9 mouse cellular contexts compared by ENCODE assay signal in genomic region chr1:93685401-93686244, GRCm38 (mm10). TPM values are rescaled to one million over a fixed set of nuclear protein-coding genes. Genes with fewer than 3 reads are reported as not detected.
A peak's percentile ranks its signal among the peaks of the same experiment; 100 is the strongest.
DNase-seq lines count a peak whose midpoint lies in the region; ATAC-seq and TF ChIP-seq lines count a peak whose summit lies in the region.
"Had no signal": no experiment of that assay in that cellular context is flagged by ENCODE, and none has a peak within 500 bp of the region (broad histone marks: within the 10 kb centered on the region; RNA-seq: fewer than 3 reads in every experiment).

Gene Bok (plus strand): TSS chr1:93685660.

- no peak for TF ChIP-seq EP300 in heart, adult 2 months (IDR thresholded peaks at IDR 0.05; ENCODE audit: insufficient read depth, low read depth, low read length)
- no peak for TF ChIP-seq EP300 in stomach, postnatal 0 days (optimal IDR thresholded peaks at IDR 0.05)

- peak; percentile 30; the same call in 1 of the 2 replicates for ATAC-seq in embryonic facial prominence, embryonic 12.5 days (ENCODE audit: insufficient number of reproducible peaks, insufficient read depth, low FRiP score, low TSS enrichment)
- ATAC-seq in limb, embryonic 14.5 days (ENCODE audit: low FRiP score, low read depth), result peak; percentile 45
- ATAC-seq in midbrain, embryonic 15.5 days (replicated peaks), result peak; percentile 46
- peak; percentile 39 for ATAC-seq in stomach, postnatal 0 days (ENCODE audit: low FRiP score, low TSS enrichment)

- DNase-seq in thymus, postnatal 0 days (ENCODE audit: low spot score), result no peak
- no peak for DNase-seq in thymus, adult 18-20 months
- DNase-seq in heart, adult 2 months, result peak; percentile 86 to 88
- peak; percentile 85 for DNase-seq in kidney, adult 18-20 months
- peak; percentile 76 for DNase-seq in limb, embryonic 14.5 days (ENCODE audit: low spot score)
- peak; percentile 80 for DNase-seq in stomach, postnatal 0 days (ENCODE audit: low spot score)

- TF ChIP-seq CTCF in heart, adult 2 months (IDR thresholded peaks at IDR 0.05), result no peak
- no peak for TF ChIP-seq CTCF in stomach, postnatal 0 days (IDR thresholded peaks at IDR 0.05; ENCODE audit: low read depth)

- H3K27ac ChIP-seq in embryonic facial prominence, embryonic 12.5 days, result peak within 1 kb of the TSS; percentile 30; the same call in 1 of the 2 replicates
- peak within 1 kb of the TSS; percentile 73 for H3K27ac ChIP-seq in heart, adult 2 months
- 0 out of 2 replicates have a peak within 1 kb of the TSS, but pooled peaks have one; percentile 13 for H3K27ac ChIP-seq in limb, embryonic 14.5 days (replicated peaks; ENCODE audit: low read depth, low read length)
- H3K27ac ChIP-seq in midbrain, embryonic 15.5 days, result peak within 1 kb of the TSS; percentile 77
- peak within 1 kb of the TSS; percentile 88 for H3K27ac ChIP-seq in stomach, postnatal 0 days (replicated peaks)

- no peaks in the 10 kb centered on the region for H3K79me2 ChIP-seq in heart, adult 2 months (replicated peaks; ENCODE audit: control insufficient read depth, insufficient read depth, low read length)

- 0 out of 2 replicates have a peak, but pooled peaks cover 3% of the 10 kb centered on the region for H3K36me3 ChIP-seq in embryonic facial prominence, embryonic 12.5 days
- H3K36me3 ChIP-seq in heart, adult 2 months (ENCODE audit: control insufficient read depth, insufficient read depth, low read length), result no peaks in the 10 kb centered on the region
- H3K36me3 ChIP-seq in limb, embryonic 14.5 days (ENCODE audit: control insufficient read depth, insufficient read depth, low read length), result no peaks in the 10 kb centered on the region
- H3K36me3 ChIP-seq in midbrain, embryonic 15.5 days (replicated peaks), result no peaks in the 10 kb centered on the region
- H3K36me3 ChIP-seq in stomach, postnatal 0 days (ENCODE audit: control insufficient read depth, insufficient read depth, low read length), result peaks cover 3% of the 10 kb centered on the region; the same call in 1 of the 2 replicates

- under 1% methylated on average over 77 of the region's 78 CpGs for WGBS in embryonic facial prominence, embryonic 12.5 days
- WGBS in heart, adult 2 months, result under 1% methylated on average over 77 of the region's 78 CpGs
- WGBS in limb, embryonic 14.5 days, result under 1% methylated on average over 75 of the region's 78 CpGs
- WGBS in midbrain, embryonic 15.5 days, result under 1% methylated on average over 76 of the region's 78 CpGs
- under 1% methylated on average over 78 of the region's 78 CpGs for WGBS in stomach, postnatal 0 days

- H3K4me3 ChIP-seq in embryonic facial prominence, embryonic 12.5 days, result peak within 1 kb of the TSS; percentile 59
- peak within 1 kb of the TSS; percentile 66 for H3K4me3 ChIP-seq in heart, adult 2 months
- H3K4me3 ChIP-seq in limb, embryonic 14.5 days (replicated peaks; ENCODE audit: low read length), result peak within 1 kb of the TSS; percentile 60
- peak within 1 kb of the TSS; percentile 67 for H3K4me3 ChIP-seq in midbrain, embryonic 15.5 days
- peak within 1 kb of the TSS; percentile 65 for H3K4me3 ChIP-seq in stomach, postnatal 0 days (ENCODE audit: low read depth, low read length)

- H3K9ac ChIP-seq in embryonic facial prominence, embryonic 12.5 days, result peak within 1 kb of the TSS; percentile 68
- peak within 1 kb of the TSS; percentile 70 for H3K9ac ChIP-seq in heart, adult 2 months (ENCODE audit: low read depth, low read length)
- peak within 1 kb of the TSS; percentile 70 for H3K9ac ChIP-seq in limb, embryonic 14.5 days (ENCODE audit: low read depth, low read length, severe bottlenecking)
- peak within 1 kb of the TSS; percentile 52 for H3K9ac ChIP-seq in midbrain, embryonic 15.5 days
- peak within 1 kb of the TSS; percentile 74 for H3K9ac ChIP-seq in stomach, postnatal 0 days (ENCODE audit: low read length)

- peaks cover 9% of the 10 kb centered on the region; the same call in 1 of the 2 replicates for H3K4me1 ChIP-seq in embryonic facial prominence, embryonic 12.5 days
- peaks cover 9% of the 10 kb centered on the region for H3K4me1 ChIP-seq in heart, adult 2 months (ENCODE audit: control insufficient read depth, insufficient read depth, low read length)
- H3K4me1 ChIP-seq in limb, embryonic 14.5 days (ENCODE audit: control insufficient read depth, insufficient read depth, low read length), result no peaks in the 10 kb centered on the region
- H3K4me1 ChIP-seq in midbrain, embryonic 15.5 days, result peaks cover 21% of the 10 kb centered on the region
- peaks cover 2% of the 10 kb centered on the region; the same call in 1 of the 2 replicates for H3K4me1 ChIP-seq in stomach, postnatal 0 days (replicated peaks; ENCODE audit: control insufficient read depth, insufficient read depth)

- H3K9me3 ChIP-seq in embryonic facial prominence, embryonic 12.5 days, result no peaks in the 10 kb centered on the region; the same call in 1 of the 2 replicates
- H3K9me3 ChIP-seq in limb, embryonic 14.5 days (ENCODE audit: control insufficient read depth, low read length), result no peaks in the 10 kb centered on the region
- no peaks in the 10 kb centered on the region for H3K9me3 ChIP-seq in midbrain, embryonic 15.5 days
- no peaks in the 10 kb centered on the region for H3K9me3 ChIP-seq in stomach, postnatal 0 days (ENCODE audit: control insufficient read depth, low read length)

- TF ChIP-seq POLR2A in heart, adult 2 months (IDR thresholded peaks at IDR 0.05; ENCODE audit: insufficient read depth, low read depth, low read length), result 0 out of 2 replicates have a peak, but pooled peaks have one; percentile 36
- no peak for TF ChIP-seq POLR2A in limb, embryonic 14.5 days (IDR thresholded peaks at IDR 0.05; ENCODE audit: borderline replicate concordance, extremely low read depth, insufficient read depth, insufficient read length)

- H3K27me3 ChIP-seq in embryonic facial prominence, embryonic 12.5 days, result peaks cover 11% of the 10 kb centered on the region; the same call in 1 of the 2 replicates
- H3K27me3 ChIP-seq in heart, adult 2 months (ENCODE audit: control insufficient read depth, insufficient read depth, low read length), result no peaks in the 10 kb centered on the region
- 0 out of 2 replicates have a peak, but pooled peaks cover 3% of the 10 kb centered on the region for H3K27me3 ChIP-seq in limb, embryonic 14.5 days (ENCODE audit: control insufficient read depth, insufficient read depth, low read length)
- 0 out of 2 replicates have a peak, but pooled peaks cover 3% of the 10 kb centered on the region for H3K27me3 ChIP-seq in midbrain, embryonic 15.5 days (replicated peaks)
- no peaks in the 10 kb centered on the region for H3K27me3 ChIP-seq in stomach, postnatal 0 days (ENCODE audit: control insufficient read depth, insufficient read depth, low read length)

- intact Hi-C loops in heart, adult 2 months (cut with DNase I), result loop anchor here (2.0 to 5.0 kb wide), 2 partner anchors 17 to 48 kb away; no protein-coding TSS in a partner anchor

- H3K4me2 ChIP-seq in embryonic facial prominence, embryonic 12.5 days (replicated peaks), result peak within 1 kb of the TSS; percentile 90
- peak within 1 kb of the TSS; percentile 95 for H3K4me2 ChIP-seq in limb, embryonic 14.5 days (replicated peaks; ENCODE audit: low read depth, low read length, severe bottlenecking)
- H3K4me2 ChIP-seq in midbrain, embryonic 15.5 days, result peak within 1 kb of the TSS; percentile 64
- H3K4me2 ChIP-seq in stomach, postnatal 0 days (replicated peaks; ENCODE audit: low read depth), result peak within 1 kb of the TSS; percentile 94

RNA-seq across cellular contexts. Expression of gene Bok, which starts in this region (rescaled TPM):
- polyA plus RNA-seq in thymus, postnatal 0 days (2015; fragmentation: Nextera tagmentation; extraction: Ambion mirVana), result 32.3 and 39.8 TPM in 2 replicates
- 34.2 and 38.8 TPM in 2 replicates for polyA plus RNA-seq in embryonic facial prominence, embryonic 12.5 days (2016; fragmentation: Nextera tagmentation; extraction: Ambion mirVana)
- total RNA-seq in heart, adult 2 months (2021), result 1 to 10 TPM; 3.0 to 3.1 TPM
- 5.9 and 9.0 TPM in 2 replicates for polyA plus RNA-seq in heart, adult 2 months (2012; rRNA removed)
- 19.2 and 24.6 TPM in 2 replicates for polyA plus RNA-seq in limb, embryonic 14.5 days (2012; rRNA removed)
- polyA plus RNA-seq in limb, embryonic 14.5 days (2014; fragmentation: Nextera tagmentation; extraction: Ambion mirVana), result 31.6 and 34.9 TPM in 2 replicates
- 104 TPM in 2 replicates for polyA plus RNA-seq in midbrain, embryonic 15.5 days (2015; fragmentation: Nextera tagmentation; extraction: Ambion mirVana)
- polyA plus RNA-seq in stomach, postnatal 0 days (2015; fragmentation: Nextera tagmentation; extraction: Ambion mirVana), result 66.9 and 69.9 TPM in 2 replicates
- total RNA-seq: MEL had no signal

Comparison
In these comparisons a context has a peak if more than half of its experiments do, and no peak if none do; other contexts are left out.
1. DNase-seq: peak in heart, adult 2 months (2 of 2), kidney, adult 18-20 months (single experiment), limb, embryonic 14.5 days (single experiment) and stomach, postnatal 0 days (single experiment); none in thymus, postnatal 0 days (single experiment) and thymus, adult 18-20 months (0 of 2).
2. H3K27ac ChIP-seq: peak in every context shown above with its lines; median percentile 88 in stomach, postnatal 0 days; 77 in midbrain, embryonic 15.5 days; 73 in heart, adult 2 months; 30 in embryonic facial prominence, embryonic 12.5 days; 13 in limb, embryonic 14.5 days.
3. Peak in every context shown above with its lines, with median percentiles within 50 percentile points of each other: ATAC-seq, H3K4me2 ChIP-seq, H3K4me3 ChIP-seq and H3K9ac ChIP-seq.